Mouse (Mus musculus) left cerebral cortex, postnatal 10 days (tissue): Measurements from ENCODE around the gene Kcnh3. TPM values are rescaled to one million over a fixed set of nuclear protein-coding genes. Genes with fewer than 3 reads are reported as not detected.
"Not testable (repeated sequence)": the region's sequence is repeated elsewhere in the genome, so short reads cannot be mapped to it uniquely, and the experiment has no call there.

Experiments used
- DNase-seq, 2 experiments: peaks; one replicate each; pipeline ENCODE4 v3.0.0; 2021 to 2022; ENCODE audit warnings: low spot score in 2 of 2, mixed read lengths in 1 of 2; ENCODE audit errors: extremely low spot score in 1 of 2
- intact Hi-C: fragments of 180-260 bp; cut with DNase I; formaldehyde crosslinking; loops from one replicate; pipeline ENCODE4 v1.15.1; 2025
- total RNA-seq, 2 experiments: library from RNA; stranded (reverse); gene quantifications; 2 replicates each; pipeline ENCODE4 v1.2.3; 2021

The Kcnh3 gene
- total RNA-seq, 2 experiments from 2014 or later: 132 to 134 TPM

- no peak for DNase-seq
- intact Hi-C loops: no loop called here
Observed at GRCm38 (mm10) chr15:99234326-99235010, 9.8 kb downstream of the Kcnh3 start.

DNA sequence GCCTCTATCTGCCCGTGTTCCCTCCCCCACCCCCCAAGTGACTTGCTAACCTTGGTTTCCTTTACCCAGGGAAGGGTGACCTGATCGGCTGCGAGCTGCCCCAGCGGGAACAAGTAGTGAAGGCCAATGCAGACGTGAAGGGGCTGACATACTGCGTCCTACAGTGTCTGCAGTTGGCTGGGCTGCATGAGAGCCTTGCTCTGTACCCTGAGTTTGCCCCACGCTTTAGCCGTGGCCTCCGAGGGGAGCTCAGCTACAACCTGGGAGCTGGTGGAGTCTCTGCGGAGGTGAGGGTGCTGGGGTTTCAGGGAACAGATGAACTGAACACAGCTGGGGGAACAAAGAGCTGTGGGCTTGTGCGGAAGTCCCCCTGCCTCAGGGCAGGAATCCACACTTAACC lies 13.3 kb downstream of the Kcnh3 start:
- DNase-seq: no peak
- intact Hi-C loops: no loop called here

GRCm38 (mm10) chr15:99240129-99240528 lies 15.5 kb downstream of the Kcnh3 start:
- intact Hi-C loops: no loop called here

DNA sequence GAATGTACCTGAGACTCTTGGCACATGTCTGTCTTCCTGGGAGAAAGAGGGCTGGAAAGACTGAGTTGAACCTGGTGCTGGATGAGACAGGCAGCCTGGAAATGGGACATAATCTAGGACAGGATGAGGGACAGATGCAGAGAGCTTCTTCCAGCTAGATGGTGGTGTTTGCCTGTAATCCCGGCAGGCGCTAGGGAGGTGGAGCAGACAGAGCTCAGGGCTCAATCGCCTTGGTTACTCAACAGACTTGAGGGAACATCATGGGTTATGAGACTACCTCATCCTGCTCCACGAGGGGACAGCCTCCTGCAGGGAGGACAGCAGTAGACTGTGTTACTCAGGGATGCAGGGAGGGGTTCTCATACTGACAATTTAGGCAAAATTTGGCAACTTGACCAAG lies 16.6 kb downstream of the Kcnh3 start:
- intact Hi-C loops: no loop called here
- DNase-seq: no peak

More at GRCm38 (mm10) chr15:99240129-99240528, 15.5 kb downstream of the Kcnh3 start:
- no peak for DNase-seq

DNA sequence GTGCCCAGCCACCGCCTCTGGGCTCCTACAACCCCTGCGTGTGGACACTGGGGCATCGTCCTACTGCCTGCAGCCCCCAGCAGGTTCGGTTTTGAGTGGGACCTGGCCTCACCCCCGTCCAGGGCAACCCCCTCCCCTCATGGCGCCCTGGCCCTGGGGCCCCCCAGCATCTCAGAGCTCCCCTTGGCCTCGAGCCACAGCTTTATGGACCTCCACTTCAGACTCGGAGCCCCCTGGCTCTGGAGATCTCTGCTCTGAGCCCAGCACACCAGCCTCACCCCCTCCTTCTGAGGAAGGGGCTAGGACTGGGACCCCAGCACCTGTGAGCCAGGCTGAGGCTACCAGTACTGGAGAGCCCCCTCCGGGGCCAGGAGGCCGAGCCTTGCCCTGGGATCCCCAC lies 17.4 kb downstream of the Kcnh3 start:
- DNase-seq: no peak
- intact Hi-C loops: no loop called here

- intact Hi-C loops, DNase-seq: not testable (repeated sequence)
Observed at GRCm38 (mm10) chr15:99246736-99247135, 22.1 kb downstream of the Kcnh3 start.

- intact Hi-C loops: no loop called here
- peak; percentile 67 to 71 for DNase-seq
Observed at GRCm38 (mm10) chr15:99248972-99249371, 24.3 kb downstream of the Kcnh3 start.

DNA sequence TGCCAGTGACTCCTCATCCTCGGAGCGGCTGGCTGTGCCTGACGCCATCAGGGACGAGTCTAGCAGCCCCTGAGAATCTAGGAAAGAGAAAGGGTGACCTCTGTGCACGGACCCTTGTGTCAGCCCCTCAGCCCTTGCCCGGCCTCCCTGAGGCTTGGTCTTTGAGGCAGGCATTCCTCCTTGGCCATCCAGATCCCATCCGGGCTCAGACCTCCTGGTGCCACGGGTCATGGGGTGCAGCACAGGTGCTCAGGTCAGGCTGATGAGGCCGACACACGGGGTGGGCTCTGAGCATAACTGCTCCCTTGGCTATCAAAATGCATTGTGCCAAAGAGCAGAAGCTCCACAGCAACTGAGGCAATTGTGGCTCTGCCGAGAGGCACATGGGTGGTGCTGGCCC lies 25.3 kb downstream of the Kcnh3 start:
- DNase-seq: no peak
- intact Hi-C loops: no loop called here

DNA sequence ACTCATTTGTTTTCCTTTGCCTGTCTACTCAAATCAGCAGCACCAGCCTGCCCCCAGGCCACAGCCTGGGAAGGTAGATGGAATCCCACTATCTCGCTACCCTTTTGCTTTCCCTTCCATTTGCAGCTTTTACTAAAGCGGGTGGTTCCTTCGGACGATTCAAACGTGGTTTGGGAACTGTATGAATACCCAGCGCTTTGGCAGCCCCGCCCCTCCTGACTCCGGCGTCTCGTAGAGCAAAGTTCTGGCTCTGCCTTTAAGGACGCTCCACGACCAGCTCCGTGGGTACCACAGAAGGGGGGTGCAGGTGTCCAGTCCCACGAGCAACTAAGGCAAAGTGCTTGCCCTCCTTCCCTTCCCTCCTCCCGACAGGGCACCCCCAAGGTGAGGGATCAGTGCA lies 26.4 kb downstream of the Kcnh3 start:
- DNase-seq, intact Hi-C loops: not testable (repeated sequence)

- intact Hi-C loops: no loop called here
Observed at GRCm38 (mm10) chr15:99251626-99252380, 27.1 kb downstream of the Kcnh3 start, which contains the start of gene Mcrs1. TSS of gene Mcrs1 (minus strand) at chr15:99251961.

DNA sequence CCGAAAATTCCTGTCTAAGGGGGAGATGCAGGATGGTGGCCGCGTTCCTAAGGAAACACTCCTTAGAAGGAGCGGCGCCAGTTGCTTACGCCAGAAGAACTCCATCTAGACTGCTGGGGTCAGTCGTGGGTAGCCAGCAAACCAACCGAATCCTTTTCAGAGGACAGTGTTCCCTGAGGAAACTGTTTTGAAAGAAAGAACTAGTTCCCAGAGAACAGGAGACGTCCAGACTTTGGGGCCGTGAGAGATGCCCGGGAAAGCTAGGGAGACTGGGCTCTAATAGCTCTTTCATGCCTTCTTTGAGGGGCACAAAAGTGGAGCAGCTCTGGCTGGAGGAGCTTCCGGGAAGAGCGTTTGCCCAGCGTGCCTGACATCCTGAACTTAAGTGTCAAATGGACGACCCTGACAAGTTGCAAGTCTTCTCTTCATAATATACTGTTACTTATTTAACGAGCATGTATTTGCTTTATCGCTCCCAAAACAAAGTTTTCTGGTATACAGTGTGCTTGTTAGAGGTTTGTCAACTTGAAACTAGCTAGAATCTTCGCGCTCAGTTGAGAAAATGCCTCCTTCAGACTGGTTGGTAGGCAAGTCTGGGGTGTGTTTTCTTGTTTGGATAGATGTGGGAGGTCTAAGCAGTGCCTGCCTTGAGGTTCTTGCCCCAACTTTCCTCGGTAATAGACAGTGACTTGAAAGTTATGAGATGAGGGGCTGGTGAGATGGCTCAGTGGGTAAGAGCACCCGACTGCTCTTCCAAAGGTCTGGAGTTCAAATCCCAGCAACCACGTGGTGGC lies 27.9 kb downstream of the Kcnh3 start:
- DNase-seq: peak in 1 of 2 experiments; percentile 80
- intact Hi-C loops: no loop called here

More at GRCm38 (mm10) chr15:99251626-99252380, 27.1 kb downstream of the Kcnh3 start, which contains the start of gene Mcrs1:
- DNase-seq: peak; percentile 98

DNA sequence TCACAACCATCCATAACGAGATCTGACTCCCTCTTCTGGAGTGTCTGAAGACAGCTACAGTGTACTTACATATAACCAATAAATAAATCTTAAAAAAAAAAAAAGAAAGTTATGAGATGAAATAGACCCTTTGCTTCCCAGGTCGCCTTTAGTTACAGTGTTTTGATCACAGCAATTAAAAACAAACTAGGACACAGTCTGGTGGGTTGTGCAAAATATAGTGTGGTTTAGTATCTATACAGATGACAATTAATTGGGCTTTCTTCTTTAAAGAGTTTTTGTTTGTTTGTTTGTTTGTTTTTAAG lies 28.5 kb downstream of the Kcnh3 start:
- DNase-seq, intact Hi-C loops: not testable (repeated sequence)

GRCm38 (mm10) chr15:99253772-99254171 lies 29.1 kb downstream of the Kcnh3 start:
- DNase-seq: no peak
- intact Hi-C loops: no loop called here

- no peak for DNase-seq
- intact Hi-C loops: no loop called here
Observed at GRCm38 (mm10) chr15:99254477-99255005, 29.9 kb downstream of the Kcnh3 start.

DNA sequence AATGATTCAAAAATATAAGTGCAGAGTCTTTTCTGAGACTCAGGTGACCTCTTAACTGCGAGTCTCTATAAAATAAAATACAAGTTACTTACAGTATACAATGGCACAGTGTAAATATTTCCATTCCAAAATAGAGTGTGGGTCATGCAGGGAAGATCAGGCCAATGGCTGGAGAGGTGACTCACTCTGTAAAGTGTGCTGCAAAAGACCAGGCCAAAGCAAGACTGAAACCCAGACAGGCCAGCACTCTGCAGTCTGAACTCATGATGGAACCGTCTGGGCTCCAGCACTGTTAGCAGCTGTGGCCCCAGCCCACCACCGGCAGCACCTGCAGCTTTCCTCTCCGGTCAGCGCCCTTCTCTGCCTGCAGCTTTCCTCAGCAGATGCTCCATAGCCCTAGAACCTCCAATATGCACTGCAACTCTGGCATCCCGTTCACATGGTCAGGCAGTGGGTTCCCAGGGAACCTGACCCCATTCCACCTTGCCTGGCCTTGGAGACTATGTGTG lies 30.6 kb downstream of the Kcnh3 start:
- DNase-seq: no peak
- intact Hi-C loops: no loop called here

DNA sequence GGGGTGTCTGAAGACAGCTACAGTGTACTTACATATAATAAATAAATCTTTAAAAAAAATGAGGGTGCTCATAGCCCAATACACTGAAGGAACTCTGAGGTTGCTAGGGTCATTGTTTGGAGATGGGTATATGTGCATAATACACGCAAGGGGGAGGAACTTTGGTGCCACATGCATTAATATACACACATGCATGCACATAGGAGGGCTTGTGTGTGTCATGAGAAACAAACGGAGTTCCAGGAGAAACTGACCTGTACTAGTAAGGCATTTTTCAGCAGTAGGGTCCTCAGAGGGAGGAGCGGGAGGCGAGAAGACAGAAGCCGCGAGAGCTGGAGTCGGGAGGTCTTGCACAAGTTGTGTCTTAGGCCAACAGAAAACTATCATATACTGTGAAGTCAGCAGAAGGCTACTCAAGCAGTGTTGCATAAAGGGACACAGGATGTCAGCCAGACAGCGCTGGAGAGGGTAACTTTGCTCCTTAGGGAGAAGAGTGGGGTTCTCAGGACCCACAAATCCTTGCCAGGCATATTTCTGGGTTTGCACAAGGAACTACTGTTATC lies 34.6 kb downstream of the Kcnh3 start:
- DNase-seq: no peak
- intact Hi-C loops: no loop called here

- intact Hi-C loops: no loop called here
- DNase-seq: peak; percentile 46 to 80
Observed at GRCm38 (mm10) chr15:99259730-99260252, 35.1 kb downstream of the Kcnh3 start.

DNA sequence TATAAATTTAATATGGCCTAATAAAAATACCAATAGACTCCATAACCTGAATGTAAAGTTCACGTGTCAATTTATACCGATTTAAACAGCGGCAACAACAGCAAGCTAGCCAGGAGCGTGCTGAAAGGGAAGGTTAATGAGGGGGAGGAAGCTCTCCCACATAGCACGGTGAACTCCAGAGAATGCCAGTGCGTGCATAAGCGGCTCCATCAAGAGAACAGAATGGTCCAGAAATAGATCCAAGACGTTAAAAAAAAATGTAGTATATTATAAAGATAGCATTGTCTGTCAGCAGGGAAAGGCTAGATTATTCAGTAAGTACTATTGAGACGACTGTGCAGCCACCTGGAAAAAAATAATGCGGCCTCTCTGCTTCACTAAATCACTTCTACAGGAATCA lies 38.0 kb downstream of the Kcnh3 start:
- no peak for DNase-seq
- intact Hi-C loops: no loop called here

DNA sequence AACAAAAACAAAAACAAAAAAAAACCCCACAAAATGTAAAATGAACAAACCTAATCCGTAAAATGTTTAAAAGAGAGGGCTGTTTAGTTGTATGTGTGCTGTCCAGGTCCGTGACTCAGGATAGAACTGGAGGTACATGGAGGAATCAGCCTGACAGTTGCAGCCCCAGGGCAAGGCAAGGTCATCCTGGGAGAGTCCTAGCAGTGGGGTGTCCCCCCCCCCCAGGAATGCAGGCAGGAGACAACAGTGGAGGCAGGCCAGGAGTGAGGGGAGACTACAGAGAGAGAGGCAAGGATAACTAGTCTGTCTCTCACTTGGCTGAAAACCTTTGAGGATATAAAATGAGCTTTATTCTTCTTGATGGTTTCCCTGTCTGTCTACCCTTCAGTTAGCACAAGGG lies 39.7 kb downstream of the Kcnh3 start:
- intact Hi-C loops: no loop called here

More for the DNA sequence above, 39.7 kb downstream of the Kcnh3 start:
- DNase-seq: no peak
